Comparison of ENCODE assay signal across 23 mouse cellular contexts in the genomic region with DNA sequence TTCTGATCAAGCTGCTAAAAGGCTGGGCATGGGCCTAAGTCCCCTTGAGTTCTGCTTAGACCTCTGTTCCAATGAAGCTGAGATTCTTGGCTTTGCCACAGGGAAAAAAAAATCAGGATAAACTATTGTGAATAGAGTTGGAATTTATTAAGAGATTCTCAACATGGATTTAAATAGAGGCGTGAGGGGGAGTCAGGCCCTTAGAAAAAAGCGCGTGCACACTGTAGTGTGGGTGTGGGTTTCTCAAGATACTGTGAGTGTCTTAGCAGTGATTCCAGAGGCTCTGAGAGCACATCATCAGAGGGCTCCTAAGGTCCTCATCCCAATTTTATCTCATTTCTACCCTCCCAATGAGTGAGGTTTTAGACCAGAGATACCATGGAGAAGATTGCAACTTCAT. TPM values are rescaled to one million over a fixed set of nuclear protein-coding genes. Genes with fewer than 3 reads are reported as not detected.
DNase-seq lines count a peak whose midpoint lies in the region; ATAC-seq lines count a peak whose summit lies in the region.
"Had no signal": no experiment of that assay in that cellular context is flagged by ENCODE, and none has a peak within 500 bp of the region (broad histone marks: within the 10 kb centered on the region; RNA-seq: fewer than 3 reads in every experiment).

No protein-coding gene starts in this region.

- no peaks in the 10 kb centered on the region for H3K27me3 ChIP-seq in neural tube, embryonic 13.5 days
- H3K27me3 ChIP-seq in hindbrain, embryonic 12.5 days: no peaks in the 10 kb centered on the region
- H3K27me3 ChIP-seq in midbrain, embryonic 13.5 days: no peaks in the 10 kb centered on the region
- H3K27me3 ChIP-seq: heart, embryonic 15.5 days; limb, embryonic 12.5 days had no signal

- H3K4me3 ChIP-seq in neural tube, embryonic 13.5 days: no peak overlapping the region
- no peak overlapping the region for H3K4me3 ChIP-seq in hindbrain, embryonic 12.5 days
- H3K4me3 ChIP-seq in midbrain, embryonic 13.5 days (replicated peaks): no peak overlapping the region
- H3K4me3 ChIP-seq: heart, adult 2 months; heart, embryonic 15.5 days; limb, embryonic 12.5 days had no signal

- peaks cover 84% of the 10 kb centered on the region for H3K4me1 ChIP-seq in neural tube, embryonic 13.5 days (replicated peaks)
- H3K4me1 ChIP-seq in hindbrain, embryonic 12.5 days: peaks cover 77% of the 10 kb centered on the region
- peaks cover 92% of the 10 kb centered on the region for H3K4me1 ChIP-seq in midbrain, embryonic 13.5 days (replicated peaks)
- H3K4me1 ChIP-seq: limb, embryonic 12.5 days had no signal

- peak overlapping the region; percentile 91 for H3K27ac ChIP-seq in neural tube, embryonic 13.5 days (replicated peaks)
- H3K27ac ChIP-seq in hindbrain, embryonic 12.5 days: peak overlapping the region; percentile 95
- H3K27ac ChIP-seq in midbrain, embryonic 13.5 days: peak overlapping the region; percentile 98
- H3K27ac ChIP-seq: heart, adult 2 months; heart, embryonic 15.5 days; limb, embryonic 12.5 days; liver, embryonic 14.5 days; stomach, postnatal 0 days had no signal

- no peak overlapping the region; the same call in 1 of the 2 replicates for H3K4me2 ChIP-seq in neural tube, embryonic 13.5 days
- H3K4me2 ChIP-seq in hindbrain, embryonic 12.5 days (replicated peaks): peak overlapping the region; percentile 45; the same call in 1 of the 2 replicates
- peak overlapping the region; percentile 51 for H3K4me2 ChIP-seq in midbrain, embryonic 13.5 days (replicated peaks)
- H3K4me2 ChIP-seq: heart, embryonic 15.5 days; limb, embryonic 12.5 days had no signal

- no peaks in the 10 kb centered on the region for H3K9me3 ChIP-seq in neural tube, embryonic 13.5 days
- no peaks in the 10 kb centered on the region for H3K9me3 ChIP-seq in hindbrain, embryonic 12.5 days (replicated peaks)
- no peaks in the 10 kb centered on the region for H3K9me3 ChIP-seq in midbrain, embryonic 13.5 days
- H3K9me3 ChIP-seq: heart, embryonic 15.5 days; limb, embryonic 12.5 days had no signal

- WGBS in neural tube, embryonic 13.5 days: 95% methylated on average over 3 of the region's 3 CpGs
- WGBS in hindbrain, embryonic 12.5 days: 96% methylated on average over 3 of the region's 3 CpGs
- 93% methylated on average over 3 of the region's 3 CpGs for WGBS in midbrain, embryonic 13.5 days

- ATAC-seq in neural tube, embryonic 13.5 days (ENCODE audit: low read depth): no peak
- no peak for ATAC-seq in hindbrain, embryonic 12.5 days (ENCODE audit: low FRiP score)
- ATAC-seq in midbrain, embryonic 13.5 days: no peak

- no peak overlapping the region for H3K9ac ChIP-seq in neural tube, embryonic 13.5 days
- no peak overlapping the region for H3K9ac ChIP-seq in hindbrain, embryonic 12.5 days
- H3K9ac ChIP-seq in midbrain, embryonic 13.5 days (replicated peaks): 0 out of 2 replicates have a peak overlapping the region, but pooled peaks have one; percentile 14
- H3K9ac ChIP-seq: heart, embryonic 15.5 days; limb, embryonic 12.5 days; liver, embryonic 14.5 days had no signal

- DNase-seq in neural tube, embryonic 10.5 days (ENCODE audit: extremely low spot score, low spot score): no peak
- DNase-seq in telencephalon, adult 2 months (ENCODE audit: low read depth, low spot score): peak; percentile 69
- no peak for DNase-seq in ovary, adult 18-20 months (ENCODE audit: low spot score)
- no peak for DNase-seq in kidney, adult 8-10 months
- DNase-seq in kidney, postnatal 10 days: no peak
- DNase-seq: adrenal gland, postnatal 36 days; B cell, adult 2 months; cerebellum, adult 9-10 months; heart, adult 2 months; right cerebral cortex, postnatal 14 days; thymus, postnatal 14 days had no signal

- no peaks in the 10 kb centered on the region for H3K36me3 ChIP-seq in neural tube, embryonic 13.5 days
- no peaks in the 10 kb centered on the region for H3K36me3 ChIP-seq in hindbrain, embryonic 12.5 days
- no peaks in the 10 kb centered on the region for H3K36me3 ChIP-seq in midbrain, embryonic 13.5 days
- H3K36me3 ChIP-seq: heart, embryonic 15.5 days; limb, embryonic 12.5 days had no signal

RNA-seq across cellular contexts. Expression of gene Add2, which starts 31.7 kb away (rescaled TPM):
- 137 and 148 TPM in 2 replicates for polyA plus RNA-seq in neural tube, embryonic 13.5 days (2015; fragmentation: Nextera tagmentation; extraction: Ambion mirVana)
- polyA plus RNA-seq in hindbrain, embryonic 12.5 days (2016; fragmentation: Nextera tagmentation; extraction: Ambion mirVana): 115 and 119 TPM in 2 replicates
- 200 and 208 TPM in 2 replicates for polyA plus RNA-seq in midbrain, embryonic 13.5 days (2015; fragmentation: Nextera tagmentation; extraction: Ambion mirVana)

RNA-seq across cellular contexts. Expression of gene Figla, which starts 44.2 kb away (rescaled TPM):
- not detected in 2 replicates for polyA plus RNA-seq in neural tube, embryonic 13.5 days (2015; fragmentation: Nextera tagmentation; extraction: Ambion mirVana)
- not detected in 2 replicates for polyA plus RNA-seq in hindbrain, embryonic 12.5 days (2016; fragmentation: Nextera tagmentation; extraction: Ambion mirVana)
- polyA plus RNA-seq in midbrain, embryonic 13.5 days (2015; fragmentation: Nextera tagmentation; extraction: Ambion mirVana): not detected in 2 replicates
- polyA plus RNA-seq: embryonic facial prominence, embryonic 14.5 days; heart, adult 2 months; heart, embryonic 15.5 days; intestine, embryonic 14.5 days; kidney, embryonic 16.5 days; limb, embryonic 12.5 days; liver, embryonic 14.5 days; lung, embryonic 16.5 days; spleen, adult 2 months; stomach, postnatal 0 days had no signal
